Comparison of ENCODE assay signal across 8 mouse cellular contexts in genomic region chr10:76976699-76977098, GRCm38 (mm10).
"Had no signal": no experiment of that assay in that cellular context is flagged by ENCODE, and none has a peak within 500 bp of the region (broad histone marks: within the 10 kb centered on the region; RNA-seq: fewer than 3 reads in every experiment).

No protein-coding gene starts in this region.

- DNase-seq: kidney, adult 2 months; kidney, postnatal 14 days; lung, embryonic 14.5 days; lung, postnatal 10 days; lung, postnatal 4 days; right cerebral cortex, postnatal 4 days; thymus, adult 2 months; thymus, postnatal 36 days had no signal
